ENCODE assay signal across 17 mouse cellular contexts in the genomic region with DNA sequence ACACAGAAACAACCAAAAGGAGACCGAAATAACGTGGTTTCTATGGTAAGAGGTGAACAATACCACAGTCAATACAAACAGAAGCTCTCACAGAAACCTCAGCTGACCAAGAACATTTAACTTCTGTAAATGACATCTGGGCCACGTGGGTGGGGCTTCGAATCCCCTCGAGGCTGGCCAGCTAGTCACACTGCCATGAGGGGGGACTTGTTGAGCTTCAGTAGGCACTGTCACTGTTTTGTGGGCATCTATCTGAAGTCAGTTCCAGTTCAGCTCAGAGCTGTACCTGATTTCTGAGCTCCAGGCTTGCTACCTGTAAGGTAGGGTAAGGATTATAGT. TPM values are rescaled to one million over a fixed set of nuclear protein-coding genes. Genes with fewer than 3 reads are reported as not detected.
DNase-seq lines count a peak whose midpoint lies in the region; ATAC-seq lines count a peak whose summit lies in the region.
"Had no signal": no experiment of that assay in that cellular context is flagged by ENCODE, and none has a peak within 500 bp of the region (broad histone marks: within the 10 kb centered on the region; RNA-seq: fewer than 3 reads in every experiment).

No protein-coding gene starts in this region.

- ATAC-seq in monocyte, adult 5-6 weeks (replicated peaks; ENCODE audit: insufficient number of reproducible peaks, low FRiP score, low TSS enrichment, poor library complexity, severe bottlenecking) = peak; percentile 55
- ATAC-seq: intestine, embryonic 16.5 days had no signal

- DNase-seq in lung, postnatal 25 days (ENCODE audit: low spot score) = peak; percentile 50
- DNase-seq in lung, adult 18-20 months = no peak
- DNase-seq in B cell, adult 2 months = peak; percentile 93 to 97
- DNase-seq in spleen, adult 18-20 months = peak; percentile 71 to 74
- DNase-seq in left cerebral cortex, postnatal 25 days (ENCODE audit: low spot score in 2 of 2) = no peak
- DNase-seq in urinary bladder, postnatal 25 days (ENCODE audit: low spot score) = no peak
- DNase-seq in cerebellum, adult 9-10 months = no peak
- DNase-seq: adrenal gland, postnatal 36 days; cerebellum, adult 8-10 months; gastrocnemius, postnatal 14 days; heart, postnatal 36 days; kidney, postnatal 4 days; layer of hippocampus, adult 9-11 months; lung, postnatal 4 days; right cerebral cortex, postnatal 14 days had no signal

- intact Hi-C loops in left cerebral cortex, postnatal 25 days (cut with DNase I) = no loop called here

RNA-seq across cellular contexts. Expression of gene Ets1, which starts 18.6 kb away (rescaled TPM):
- 274 to 532 TPM (median 291 TPM) in 3 replicates for total RNA-seq in monocyte, adult 5-6 weeks (2017)
- 10 to 100 TPM; 11.2 to 12.9 TPM for total RNA-seq in left cerebral cortex, postnatal 25 days (2021)

Comparison
In these comparisons a context has a peak if more than half of its experiments do, and no peak if none do; other contexts are left out.
1. DNase-seq: peak in lung, postnatal 25 days (single experiment), B cell, adult 2 months (2 of 2) and spleen, adult 18-20 months (2 of 2); none in lung, adult 18-20 months (0 of 2), left cerebral cortex, postnatal 25 days (0 of 2), urinary bladder, postnatal 25 days (single experiment) and cerebellum, adult 9-10 months (single experiment).
2. RNA of gene Ets1, which starts 18.6 kb away (total RNA-seq): 274 to 532 TPM in monocyte, adult 5-6 weeks; 11.2 to 12.9 TPM in left cerebral cortex, postnatal 25 days; every median in the first group is over 10 times any median in the second.